Mouse (Mus musculus) neural tube, embryonic 11.5 days (tissue): ENCODE data around the gene Pcp4l1. TPM values are rescaled to one million over a fixed set of nuclear protein-coding genes. Genes with fewer than 3 reads are reported as not detected.
"Not testable (repeated sequence)": the region's sequence is repeated elsewhere in the genome, so short reads cannot be mapped to it uniquely, and the experiment has no call there.

Experiments
- ATAC-seq: fragments of 200-750 bp; cut with Nextera tagmentation; 2 replicates; pipeline ENCODE4 v1.8.0; 2017; ENCODE audit warnings: moderate number of reproducible peaks, mild to moderate bottlenecking, moderate TSS enrichment, moderate library complexity; ENCODE audit not compliant: insufficient read depth, low FRiP score, low TSS enrichment
- DNase-seq: peaks from one replicate; pipeline ENCODE4 v3.0.0-alpha.2; 2015; ENCODE audit warnings: low spot score
- H3K27ac ChIP-seq: fragments of 300-500 bp; sonication (generic); 2 replicates; pipeline ENCODE4 v1.5.1; 2014; ENCODE audit warnings: low read depth, mild to moderate bottlenecking, low read length
- H3K27me3 ChIP-seq: fragments of 300-500 bp; sonication (generic); 2 replicates; pipeline ENCODE4 v1.6.1; 2014; ENCODE audit warnings: mild to moderate bottlenecking, low read length, mixed read lengths; ENCODE audit not compliant: control insufficient read depth, insufficient read depth
- H3K36me3 ChIP-seq: fragments of 300-500 bp; sonication (generic); 2 replicates; pipeline ENCODE4 v1.6.1; 2014; ENCODE audit warnings: mild to moderate bottlenecking, low read length, moderate library complexity, mixed read lengths; ENCODE audit not compliant: control insufficient read depth, insufficient read depth
- H3K4me1 ChIP-seq: fragments of 300-500 bp; sonication (generic); 2 replicates; pipeline ENCODE4 v1.6.1; 2014; ENCODE audit warnings: low read length, mixed read lengths; ENCODE audit not compliant: control insufficient read depth, insufficient read depth
- H3K4me2 ChIP-seq: fragments of 300-500 bp; sonication (generic); 2 replicates; pipeline ENCODE4 v1.6.1; 2014; ENCODE audit warnings: low read depth, mild to moderate bottlenecking, moderate library complexity
- H3K4me3 ChIP-seq: fragments of 300-500 bp; sonication (generic); 2 replicates; pipeline ENCODE4 v1.5.1; 2014; ENCODE audit warnings: low read depth, low read length
- H3K9ac ChIP-seq: fragments of 300-500 bp; sonication (generic); 2 replicates; pipeline ENCODE4 v1.6.1; 2014; ENCODE audit warnings: mild to moderate bottlenecking, low read length
- H3K9me3 ChIP-seq: fragments of 300-500 bp; sonication (generic); 2 replicates; pipeline ENCODE4 v1.6.1; 2016; ENCODE audit warnings: low read length; ENCODE audit not compliant: control insufficient read depth
- WGBS: fragments of 180-500 bp; shearing (Covaris S2); extraction: QIAGEN DNeasy Blood & Tissue Kit; methylation state at CpG from one replicate; pipeline ENCODE4 v1.1.7; 2014; 5-methylcytosine and 5-hydroxymethylcytosine counted together
- polyA plus RNA-seq: library from polyadenylated mRNA; unstranded; fragments of >200 nt; fragmentation: Nextera tagmentation; extraction: Ambion mirVana; gene quantifications from 2 replicates; pipeline ENCODE4 v1.2.1, GENCODE M21; 2014

Pcp4l1 gene
- polyA plus RNA-seq, 1 experiment from 2014 or later: 3.8 TPM

DNA sequence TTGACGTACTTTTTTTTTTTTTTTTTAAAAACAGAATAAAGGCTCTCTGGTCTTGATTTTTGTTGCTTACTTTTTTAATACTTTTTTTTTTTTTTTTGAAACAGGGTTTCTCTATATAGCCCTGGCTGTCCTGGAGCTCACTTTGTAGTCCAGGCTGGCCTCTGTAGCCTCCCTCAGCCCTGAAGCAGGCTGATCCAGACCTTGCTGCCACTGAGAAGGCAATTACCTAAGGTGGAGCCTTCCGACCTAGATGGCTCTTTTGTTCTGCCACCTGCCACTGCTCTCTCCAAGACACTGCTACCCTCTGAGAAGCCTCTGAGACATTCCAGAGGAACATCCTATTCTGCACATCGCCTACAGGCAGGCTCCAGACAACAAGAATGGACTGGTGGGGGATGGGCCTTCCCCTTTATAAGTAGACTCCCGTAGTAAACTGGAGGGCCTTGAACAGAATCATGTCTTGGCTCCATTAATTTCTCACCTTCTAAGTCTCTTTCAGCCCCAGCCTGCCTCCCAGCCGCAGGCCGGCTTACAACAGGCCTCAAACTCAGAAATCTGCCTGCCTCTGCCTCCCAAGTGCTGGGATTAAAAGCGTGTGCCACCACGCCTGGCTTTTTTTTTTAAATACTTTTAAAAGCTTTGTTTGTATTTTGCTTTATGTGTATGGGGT is 58.4 kb downstream of the Pcp4l1 start:
- DNase-seq, H3K9me3 ChIP-seq, H3K4me3 ChIP-seq, H3K4me2 ChIP-seq, H3K27me3 ChIP-seq, H3K9ac ChIP-seq, H3K27ac ChIP-seq, H3K36me3 ChIP-seq, H3K4me1 ChIP-seq, ATAC-seq: not testable (repeated sequence)
- WGBS: 86% methylated on average over 8 of the region's 8 CpGs

GRCm38 (mm10) chr1:171135600-171135999 is 60.5 kb downstream of the Pcp4l1 start:
- ATAC-seq: no peak

DNA sequence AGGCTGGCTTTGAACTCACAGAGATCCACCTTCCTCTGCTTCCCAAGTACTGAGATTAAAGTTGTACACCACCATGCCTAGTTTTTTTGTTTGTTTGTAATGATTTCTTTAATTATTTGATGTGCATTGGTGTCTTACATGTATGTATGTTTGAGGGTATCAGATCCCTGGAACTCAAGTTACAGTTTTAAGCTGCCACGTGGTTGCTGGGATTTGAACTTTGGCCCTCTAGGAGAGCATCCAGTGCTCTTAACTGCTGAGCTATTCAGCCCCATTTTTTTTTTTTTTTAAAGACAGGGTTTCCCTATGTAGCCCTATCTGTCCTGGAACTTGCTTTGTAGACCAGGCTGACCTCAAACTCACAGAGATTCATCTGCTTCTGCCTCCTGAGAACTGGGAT is 65.1 kb downstream of the Pcp4l1 start:
- Histone ChIP-seq H3K27ac (no peak overlapping the region), H3K4me3 (no peak overlapping the region), H3K4me2 (no peak overlapping the region), H3K27me3 (no peaks in the 10 kb centered on the region), H3K9me3 (no peaks in the 10 kb centered on the region), H3K9ac (no peak overlapping the region), H3K4me1 (no peaks in the 10 kb centered on the region), H3K36me3 (peaks cover 7% of the 10 kb centered on the region)
- DNase-seq (no peak), ATAC-seq (no peak)
- WGBS: 96% methylated on average over 1 of the region's 1 CpGs

More at GRCm38 (mm10) chr1:171135600-171135999, 60.5 kb downstream of the Pcp4l1 start:
- no peak for DNase-seq
- Histone ChIP-seq H3K9ac (no peak overlapping the region), H3K27me3 (no peaks in the 10 kb centered on the region), H3K27ac (no peak overlapping the region), H3K9me3 (no peaks in the 10 kb centered on the region), H3K4me2 (no peak overlapping the region), H3K4me3 (no peak overlapping the region), H3K36me3 (peaks cover 7% of the 10 kb centered on the region), H3K4me1 (no peaks in the 10 kb centered on the region)
- 96% methylated on average over 2 of the region's 2 CpGs for WGBS

- H3K36me3 ChIP-seq: peaks cover 6% of the 10 kb centered on the region
- no peak for DNase-seq
These were observed 66.8 kb downstream of the Pcp4l1 start for GRCm38 (mm10) chr1:171129251-171129650.

GRCm38 (mm10) chr1:171124398-171124797 is 71.7 kb downstream of the Pcp4l1 start:
- Histone ChIP-seq H3K36me3 (no peaks in the 10 kb centered on the region; the same call in 1 of the 2 replicates), H3K4me2 (no peak overlapping the region), H3K4me3 (no peak overlapping the region), H3K9ac (no peak overlapping the region), H3K4me1 (no peaks in the 10 kb centered on the region), H3K27me3 (no peaks in the 10 kb centered on the region), H3K27ac (no peak overlapping the region), H3K9me3 (no peaks in the 10 kb centered on the region)
- WGBS: 90% methylated on average over 5 of the region's 5 CpGs
- ATAC-seq (no peak), DNase-seq (no peak)

More at GRCm38 (mm10) chr1:171129251-171129650, 66.8 kb downstream of the Pcp4l1 start:
- Histone ChIP-seq H3K27ac (no peak overlapping the region), H3K4me3 (no peak overlapping the region), H3K9me3 (no peaks in the 10 kb centered on the region), H3K27me3 (no peaks in the 10 kb centered on the region), H3K9ac (no peak overlapping the region), H3K4me2 (no peak overlapping the region), H3K4me1 (no peaks in the 10 kb centered on the region)
- 62% methylated on average over 7 of the region's 7 CpGs for WGBS
- no peak for ATAC-seq

Other genes with a start within 250 kb of the Pcp4l1 start
- gene Fcgr2b, start 219.7 kb downstream of the Pcp4l1 start, polyA plus RNA-seq: 0.16 TPM in 1 of 2 replicates, not detected in the other
- 0.19 and 0.26 TPM in 2 replicates for gene Fcgr4, start 177.3 kb downstream of the Pcp4l1 start, polyA plus RNA-seq
- 5.6 and 6.7 TPM in 2 replicates for gene Fcgr3, start 131.3 kb downstream of the Pcp4l1 start, polyA plus RNA-seq
- 2.2 and 2.8 TPM in 2 replicates for gene Cfap126, start 82.3 kb downstream of the Pcp4l1 start, polyA plus RNA-seq
- gene Sdhc, start 45.7 kb downstream of the Pcp4l1 start, polyA plus RNA-seq: 280 and 291 TPM in 2 replicates
- 2.9 and 4.2 TPM in 2 replicates for gene Mpz, start 45.6 kb downstream of the Pcp4l1 start, polyA plus RNA-seq
- 0.23 TPM in 1 of 2 replicates, not detected in the other for gene Nr1i3, start 17.7 kb upstream of the Pcp4l1 start, polyA plus RNA-seq
- 24.8 and 36.6 TPM in 2 replicates for gene Tomm40l, start 26.2 kb upstream of the Pcp4l1 start, polyA plus RNA-seq
- 4.6 and 4.9 TPM in 2 replicates for gene Apoa2, start 28.8 kb upstream of the Pcp4l1 start, polyA plus RNA-seq
- 14.4 and 15.0 TPM in 2 replicates for gene Fcer1g, start 38.1 kb upstream of the Pcp4l1 start, polyA plus RNA-seq
- gene Adamts4, start 54.2 kb upstream of the Pcp4l1 start, polyA plus RNA-seq: 4.7 and 5.0 TPM in 2 replicates
- 242 and 286 TPM in 2 replicates for gene Ndufs2, start 55.1 kb upstream of the Pcp4l1 start, polyA plus RNA-seq
- gene B4galt3, start 74.1 kb upstream of the Pcp4l1 start, polyA plus RNA-seq: 67.4 and 70.6 TPM in 2 replicates
- 55.6 and 65.3 TPM in 2 replicates for gene Ppox, start 84.9 kb upstream of the Pcp4l1 start, polyA plus RNA-seq
- 90.3 and 104 TPM in 2 replicates for gene Usp21, start 91.7 kb upstream of the Pcp4l1 start, polyA plus RNA-seq
- 102 and 103 TPM in 2 replicates for gene Ufc1, start 98.8 kb upstream of the Pcp4l1 start, polyA plus RNA-seq
- 50.4 and 57.6 TPM in 2 replicates for gene Dedd, start 132.9 kb upstream of the Pcp4l1 start, polyA plus RNA-seq
- gene Nit1, start 149.4 kb upstream of the Pcp4l1 start, polyA plus RNA-seq: 30.7 and 34.0 TPM in 2 replicates
- gene Pfdn2, start 149.4 kb upstream of the Pcp4l1 start, polyA plus RNA-seq: 61.2 and 68.0 TPM in 2 replicates
- gene Klhdc9, start 164.5 kb upstream of the Pcp4l1 start, polyA plus RNA-seq: 2.1 and 2.2 TPM in 2 replicates
- 1.1 and 1.7 TPM in 2 replicates for gene Nectin4, start 173.8 kb upstream of the Pcp4l1 start, polyA plus RNA-seq
- gene Arhgap30, start 192.7 kb upstream of the Pcp4l1 start, polyA plus RNA-seq: 0.41 and 0.78 TPM in 2 replicates
- gene Usf1, start 215.0 kb upstream of the Pcp4l1 start, polyA plus RNA-seq: 151 and 162 TPM in 2 replicates
- 3.6 and 3.8 TPM in 2 replicates for gene Tstd1, start 222.6 kb upstream of the Pcp4l1 start, polyA plus RNA-seq
- 16.9 and 21.0 TPM in 2 replicates for gene F11r, start 241.3 kb upstream of the Pcp4l1 start, polyA plus RNA-seq